Mouse (Mus musculus): Measurements from ENCODE around the gene Tenm3.
A peak's percentile ranks its signal among the peaks of the same experiment; 100 is the strongest.

The Tenm3 gene

DNA sequence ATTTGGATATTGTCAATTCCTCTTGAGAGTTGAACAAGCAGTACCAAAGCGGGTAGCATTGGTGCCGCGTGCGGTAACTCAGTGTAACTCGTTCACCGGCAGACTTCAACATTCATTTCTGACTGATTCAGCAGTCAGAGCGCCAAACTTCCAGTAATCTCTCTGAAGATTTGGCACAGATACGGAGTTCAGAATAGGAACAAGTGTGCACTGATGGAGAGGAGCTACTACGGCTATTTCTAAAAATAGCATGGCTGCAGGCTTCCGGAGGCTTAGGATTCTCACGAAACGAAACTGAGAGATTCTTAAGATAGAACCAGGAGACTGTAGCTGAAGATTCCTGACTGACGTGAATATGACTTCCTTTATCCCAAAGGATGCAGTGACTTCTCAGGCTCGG is 332.6 kb downstream of the Tenm3 start:
- DNase-seq = peak; percentile 4

DNA sequence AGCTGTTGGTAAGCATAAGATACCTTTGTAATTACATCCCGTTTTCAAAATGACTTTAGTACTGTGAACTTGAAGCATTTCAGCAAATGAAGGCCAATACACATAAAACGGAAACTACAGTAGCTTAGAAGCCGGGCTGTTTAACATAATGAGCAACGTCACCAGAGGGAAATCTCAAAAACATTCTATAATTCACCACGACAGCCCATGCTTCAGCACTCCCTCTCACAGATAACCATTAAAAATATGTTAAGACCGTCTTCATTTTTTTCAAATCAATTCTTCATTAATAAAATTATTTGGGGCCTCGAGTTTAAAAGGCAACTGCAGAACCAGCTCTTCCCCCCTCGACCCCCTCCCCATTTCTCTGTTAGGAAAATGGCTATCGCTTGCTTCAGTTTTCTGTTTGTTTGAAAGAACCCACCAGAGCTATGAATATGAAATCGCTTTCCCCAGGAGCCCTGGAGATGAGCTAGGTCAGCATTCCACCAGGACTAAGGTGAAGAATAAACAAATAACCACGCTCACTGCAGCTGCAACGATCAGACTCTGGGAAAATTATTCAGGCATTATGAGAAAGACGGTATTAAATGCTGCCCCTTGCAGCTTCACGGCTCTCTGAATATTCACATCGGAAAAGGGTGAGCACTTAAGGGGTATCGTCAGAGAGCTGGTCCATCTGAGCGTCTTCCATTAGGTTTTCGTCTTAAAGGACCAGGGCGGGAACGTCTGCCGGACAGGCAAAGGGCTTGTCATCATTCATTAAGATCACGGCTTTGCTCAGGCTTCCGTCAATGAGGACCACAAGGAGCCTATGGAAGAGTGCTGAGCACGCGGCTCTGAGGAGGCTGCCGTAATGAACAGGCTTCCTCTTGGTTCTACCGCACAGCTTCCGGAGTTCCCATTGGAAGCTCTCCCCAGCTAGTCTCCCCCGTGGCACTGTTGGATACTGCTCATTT is 334.8 kb downstream of the Tenm3 start:
- no peak for DNase-seq

DNA sequence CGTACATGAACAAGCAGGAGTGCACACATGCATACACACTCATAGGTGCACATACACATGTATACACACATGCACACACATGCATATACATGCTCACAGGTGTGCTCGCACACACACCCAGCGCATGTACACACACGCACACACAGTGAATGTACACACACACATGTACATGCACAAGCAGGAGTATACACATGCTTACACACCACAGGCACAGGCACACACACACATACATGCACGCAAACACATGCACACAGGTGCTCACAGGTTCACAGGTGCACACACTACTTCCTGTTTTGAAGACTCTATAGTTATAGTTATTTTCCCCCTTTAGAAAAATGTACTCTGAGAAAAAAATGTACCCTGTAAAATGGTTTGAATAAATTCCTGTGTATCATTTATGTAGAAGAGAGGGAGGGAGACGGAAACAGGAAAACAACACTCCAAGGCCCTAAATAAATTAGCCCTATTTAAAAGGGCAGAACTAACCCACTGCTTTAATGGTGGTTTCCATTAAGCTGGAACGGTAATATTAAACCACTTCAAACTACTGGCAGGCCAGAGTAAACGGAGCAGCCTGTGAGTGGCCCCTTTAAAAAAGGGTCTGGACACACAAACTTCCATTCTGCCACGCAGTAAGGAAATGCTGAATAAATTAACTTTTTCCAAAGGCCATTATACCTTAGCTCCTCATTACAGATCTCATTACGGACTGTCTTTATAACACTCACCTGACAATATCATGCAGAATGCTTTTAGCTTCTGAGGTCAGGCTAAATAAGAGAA is 335.8 kb downstream of the Tenm3 start:
- DNase-seq = no peak

DNA sequence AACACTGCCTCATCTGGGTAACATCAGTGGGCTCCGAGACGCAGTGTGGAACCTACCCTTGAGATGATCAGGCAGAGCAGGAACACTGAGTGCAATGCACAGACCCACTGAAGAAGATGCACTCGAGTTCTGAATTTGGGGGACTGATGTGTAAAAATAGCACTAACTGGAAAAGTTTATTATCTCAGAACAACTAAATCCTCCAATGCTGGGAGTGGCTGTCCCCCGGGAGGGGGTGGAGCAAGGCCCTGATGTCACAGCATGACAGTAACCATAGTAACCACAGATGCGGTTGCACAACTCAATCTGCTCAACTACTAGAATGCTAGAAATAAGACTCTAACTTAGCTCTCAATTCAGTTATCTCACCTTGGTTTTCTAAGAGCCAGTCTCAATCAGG is 351.3 kb downstream of the Tenm3 start:
- DNase-seq = peak; percentile 7

DNA sequence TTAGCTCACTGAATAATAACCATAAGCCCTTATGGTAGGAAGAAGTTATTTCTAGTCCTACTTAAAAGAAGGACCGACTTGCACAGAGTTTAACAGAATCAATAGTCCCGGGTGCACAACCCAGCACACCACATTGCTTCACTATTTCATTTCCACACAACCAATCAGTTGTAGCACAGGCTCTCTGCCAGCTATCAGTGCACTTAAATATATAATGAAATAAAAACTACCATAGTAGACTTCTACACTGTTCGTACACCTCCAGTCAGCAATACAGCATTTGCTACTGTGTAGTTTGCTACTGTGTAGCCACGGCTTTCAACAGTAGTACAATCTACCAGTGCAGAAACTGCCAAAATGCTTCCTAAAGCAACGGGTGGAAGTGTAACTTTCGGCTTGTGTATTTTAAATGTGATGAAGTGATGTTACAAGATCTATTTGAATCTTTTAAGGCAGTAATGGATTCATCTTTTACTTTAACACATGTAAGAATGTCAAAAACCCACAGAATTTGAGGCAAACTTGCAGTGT is 353.1 kb downstream of the Tenm3 start:
- no peak for DNase-seq

DNA sequence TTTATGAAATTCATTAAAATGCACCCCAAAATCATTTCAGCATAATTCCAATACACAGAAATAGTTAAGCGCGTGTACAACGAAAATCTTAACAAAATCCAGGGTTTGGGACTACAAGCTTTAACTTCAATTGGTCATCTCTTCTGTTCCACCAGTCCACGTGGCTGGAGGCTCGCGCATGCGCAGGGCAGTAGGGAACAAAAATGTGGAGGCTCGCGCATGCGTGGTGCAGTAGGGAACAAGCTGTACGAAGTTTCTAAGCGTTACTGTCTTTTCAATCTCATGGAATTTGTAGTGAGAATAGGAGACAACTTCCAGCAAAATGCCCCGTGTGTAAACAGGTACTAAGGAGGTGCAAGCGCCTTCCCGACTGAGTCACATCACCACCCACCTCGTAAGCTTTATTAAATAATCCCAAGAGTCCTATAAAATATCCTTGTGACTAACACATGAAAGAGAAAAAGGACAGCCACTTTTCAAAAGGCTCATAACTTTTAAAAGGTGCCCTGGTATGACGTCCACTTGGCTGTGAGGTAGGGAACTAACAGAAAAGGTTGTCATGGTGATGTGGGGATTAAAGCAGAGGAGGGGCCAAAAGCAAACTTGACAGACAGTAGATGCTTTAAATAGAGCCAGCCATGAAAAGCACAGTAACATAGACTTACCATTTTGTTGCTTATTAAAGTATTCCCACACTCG is 353.7 kb downstream of the Tenm3 start:
- no peak for DNase-seq

GRCm38 (mm10) chr8:48489417-48489816 is 354.3 kb downstream of the Tenm3 start:
- DNase-seq = no peak

DNA sequence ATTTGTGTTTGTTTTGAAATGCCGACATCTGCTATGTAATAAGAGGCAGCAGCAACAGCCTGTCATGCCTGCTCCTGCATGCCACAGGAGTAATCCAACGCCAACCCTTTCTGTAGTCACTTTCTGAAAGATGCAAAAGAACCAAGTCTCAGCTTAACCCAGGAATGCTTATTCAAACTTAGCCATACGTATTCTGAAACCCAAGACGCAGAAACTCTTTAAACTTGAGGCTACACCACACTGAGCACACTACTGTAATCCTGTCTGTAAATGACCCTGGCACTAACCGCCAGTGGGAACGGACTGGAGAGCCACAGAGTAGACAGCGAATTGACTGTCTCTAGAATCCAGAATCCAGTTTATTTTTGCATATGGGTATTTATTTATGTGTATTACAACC is 354.9 kb downstream of the Tenm3 start:
- DNase-seq = no peak

DNA sequence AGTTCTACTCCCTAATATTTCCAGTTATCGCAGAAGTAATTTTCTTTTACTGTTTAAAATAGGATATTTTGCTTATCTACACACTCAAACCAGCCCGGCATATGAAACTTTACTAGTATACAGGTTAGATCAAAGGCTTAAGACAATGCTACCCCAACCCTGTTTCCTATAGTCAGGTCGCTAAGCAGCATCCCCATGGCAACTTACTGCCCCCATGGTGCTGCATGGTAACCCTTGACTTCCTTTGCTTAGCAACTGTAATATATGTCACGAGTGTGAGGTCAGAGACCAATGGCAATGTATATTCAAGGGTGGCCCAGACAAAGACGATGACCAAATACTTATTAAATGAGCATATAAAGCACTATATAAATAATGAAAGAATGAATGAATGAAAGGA is 359.6 kb downstream of the Tenm3 start:
- DNase-seq = no peak

GRCm38 (mm10) chr8:48481709-48482671 is 361.8 kb downstream of the Tenm3 start:
- no peak for DNase-seq

DNA sequence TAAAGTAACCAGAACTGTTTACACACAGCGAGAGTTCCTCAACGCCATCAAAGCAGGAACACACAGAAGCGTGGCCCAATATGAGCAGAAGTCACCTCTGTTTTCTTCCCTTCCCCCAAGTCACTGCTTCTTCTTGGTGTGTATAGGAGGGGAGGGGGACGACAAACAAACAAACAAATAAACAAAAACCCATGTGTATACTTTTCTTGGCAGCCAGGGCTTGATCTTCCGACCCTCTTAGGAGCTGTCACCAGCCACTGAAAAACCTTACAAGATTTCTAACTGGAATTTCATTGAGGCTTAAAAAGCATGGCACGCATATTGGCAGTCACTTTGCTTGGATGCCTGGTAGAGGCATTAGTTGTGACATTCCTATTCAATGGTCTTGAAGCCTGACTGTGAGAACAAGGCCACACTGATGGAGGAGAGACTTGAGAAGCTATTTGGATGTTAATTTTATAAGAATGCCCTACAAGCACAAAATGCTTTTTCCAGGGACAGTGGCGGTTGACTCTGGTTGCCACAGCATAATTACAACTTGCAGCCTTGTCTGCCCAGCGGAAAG is 366.3 kb downstream of the Tenm3 start:
- DNase-seq = no peak

DNA sequence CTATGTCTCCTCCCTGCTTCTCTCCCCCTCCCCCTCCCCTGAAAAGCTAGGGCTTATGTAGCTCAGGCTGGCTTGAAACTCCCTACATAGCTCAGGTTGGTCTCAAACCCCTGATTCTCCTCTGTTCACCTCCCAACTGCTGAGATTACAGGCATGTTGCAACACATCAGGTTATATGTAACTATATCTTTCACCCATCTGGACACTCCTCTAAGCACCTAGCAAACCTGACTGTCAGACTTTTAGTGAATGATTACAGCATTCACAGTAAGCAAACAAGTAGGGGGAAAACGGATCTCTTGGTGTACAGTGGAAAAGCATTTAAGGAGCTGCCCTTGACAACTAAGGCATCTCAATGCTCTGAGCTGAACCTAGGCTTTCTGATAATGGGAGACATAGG is 366.9 kb downstream of the Tenm3 start:
- no peak for DNase-seq

DNA sequence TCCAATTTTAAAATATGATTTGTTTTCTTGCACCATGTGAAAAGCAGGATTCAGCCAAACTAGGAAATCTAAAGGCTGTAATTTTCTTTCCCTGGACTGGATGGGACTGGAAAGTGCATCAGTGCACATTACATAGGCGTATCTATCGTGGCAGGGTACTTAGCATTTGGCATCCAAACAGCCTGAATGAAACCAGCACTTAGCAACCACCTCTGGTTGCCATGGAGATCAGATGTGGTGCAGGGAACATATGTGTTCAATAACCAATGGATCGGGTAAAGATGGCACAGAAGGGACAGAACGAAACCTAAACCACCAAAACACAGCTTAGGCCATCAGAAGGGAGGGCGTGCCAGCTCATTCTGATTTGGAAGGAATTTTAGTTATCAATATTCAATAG is 376.1 kb downstream of the Tenm3 start:
- no peak for DNase-seq

GRCm38 (mm10) chr8:48458373-48458772 is 385.4 kb downstream of the Tenm3 start:
- DNase-seq = no peak

DNA sequence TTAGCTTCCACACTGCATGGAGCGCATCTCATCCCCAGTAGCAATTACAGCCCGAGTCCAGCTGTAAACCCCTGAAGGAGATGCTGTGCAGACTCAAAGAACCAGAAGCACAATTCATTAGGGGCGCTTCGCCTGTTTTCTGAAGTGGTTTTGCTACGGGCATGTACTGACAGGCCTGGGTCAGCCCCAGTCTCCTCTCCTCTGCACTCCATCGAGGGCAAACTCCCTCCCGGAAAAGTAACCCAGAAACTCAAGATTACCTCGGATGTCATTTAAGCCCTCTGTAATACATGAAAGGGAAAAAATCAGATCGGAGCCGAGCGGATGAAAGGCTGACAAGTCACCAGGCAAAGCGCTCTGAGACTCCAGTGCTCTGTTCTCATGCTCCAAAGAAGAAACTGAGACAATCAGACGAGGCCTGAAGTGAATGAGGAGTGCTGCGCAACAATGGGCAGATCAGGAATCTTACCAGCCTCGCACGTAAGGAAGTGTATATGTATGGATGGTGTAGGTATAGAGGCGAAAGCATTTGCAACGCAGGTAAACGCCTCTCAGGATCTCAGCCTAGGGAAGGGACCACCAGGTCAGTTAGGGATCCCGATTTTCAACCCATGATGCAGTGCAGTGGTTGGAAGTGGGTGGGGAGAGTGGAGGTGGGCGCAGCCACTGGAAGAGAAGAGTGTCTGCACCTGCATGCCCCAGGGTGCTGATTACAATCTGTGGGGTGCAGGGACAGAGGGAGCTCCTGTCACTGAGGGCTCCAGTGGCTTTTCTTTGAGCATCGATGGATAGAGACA is 387.2 kb downstream of the Tenm3 start:
- DNase-seq = no peak

DNA sequence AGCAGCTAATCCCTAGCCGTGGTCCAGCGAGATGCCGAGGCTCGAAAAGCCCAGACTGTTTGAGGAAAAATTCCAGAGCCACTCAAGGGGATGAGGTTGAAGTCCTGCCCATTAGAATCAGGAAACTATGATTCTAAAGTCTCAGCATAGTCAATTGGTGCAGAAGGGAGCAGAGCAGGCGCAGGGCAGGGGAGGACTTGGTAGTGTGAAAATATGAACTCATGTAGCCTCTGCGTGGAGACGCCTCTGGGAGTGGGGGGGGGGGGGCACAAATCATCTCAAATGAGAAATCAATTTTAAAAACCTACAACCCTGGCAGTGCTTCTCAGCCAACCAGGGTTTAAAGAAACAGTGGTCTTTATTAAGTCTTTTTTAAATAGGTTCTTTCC is 392.5 kb downstream of the Tenm3 start:
- DNase-seq = no peak

DNA sequence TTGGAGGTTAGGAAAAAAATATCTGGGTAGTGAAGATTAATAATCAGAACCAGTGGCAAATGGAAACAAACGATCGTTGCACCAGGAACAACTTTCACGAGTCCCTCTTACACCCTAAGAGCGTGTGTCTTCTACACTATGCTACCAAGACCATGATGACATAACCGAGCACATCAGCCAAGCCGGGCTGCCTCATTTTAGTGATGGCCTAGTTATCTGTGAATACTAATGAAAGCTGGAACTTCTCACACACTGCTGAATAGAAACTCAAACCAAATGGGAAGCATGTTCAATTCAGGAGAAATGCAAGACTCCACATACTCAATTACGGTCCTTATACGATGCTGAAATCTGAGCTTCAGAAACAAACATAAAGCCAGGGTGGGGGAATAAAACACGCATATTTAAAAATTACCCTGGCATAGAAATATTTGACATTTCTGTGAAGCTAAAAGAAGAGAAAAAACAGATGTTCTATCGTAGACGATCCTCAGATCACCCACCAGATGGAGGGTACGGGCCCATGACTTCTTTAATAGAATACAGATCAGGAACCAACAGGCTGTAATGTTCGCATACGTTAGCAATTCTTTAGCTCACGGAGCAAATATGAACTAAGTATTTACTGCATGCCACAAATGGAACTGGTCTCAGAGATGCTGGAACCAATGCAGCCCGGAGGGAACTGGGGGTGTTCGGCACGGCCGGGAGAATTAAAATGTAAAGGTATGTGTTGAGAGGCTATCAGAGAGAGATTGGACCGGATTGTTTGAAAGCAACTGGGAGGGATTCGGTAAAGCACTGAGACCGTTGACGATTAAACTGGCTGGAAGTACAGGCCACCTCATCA is 393.1 kb downstream of the Tenm3 start:
- DNase-seq = peak; percentile 15

DNA sequence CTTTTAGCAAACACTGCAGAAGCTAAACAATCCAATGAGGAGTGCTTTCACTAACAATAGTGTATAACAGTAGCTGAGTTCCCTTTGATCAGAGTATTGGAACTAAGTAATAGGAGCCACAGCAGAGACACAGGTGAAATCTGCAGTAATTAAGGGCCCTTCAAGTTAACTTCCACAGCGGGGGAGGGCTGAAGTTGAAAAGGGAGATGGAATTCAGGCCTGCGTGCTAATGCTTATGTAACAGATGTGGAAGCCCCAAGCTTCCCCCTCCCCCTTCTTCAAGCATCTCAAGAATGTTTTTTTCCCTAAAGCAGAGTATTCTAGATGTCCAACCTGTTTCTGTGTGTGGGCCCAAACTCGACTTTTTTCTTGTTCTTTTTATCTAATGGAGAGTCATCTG is 394.1 kb downstream of the Tenm3 start:
- DNase-seq = no peak

GRCm38 (mm10) chr8:48445690-48446089 is 398.1 kb downstream of the Tenm3 start:
- no peak for DNase-seq

DNA sequence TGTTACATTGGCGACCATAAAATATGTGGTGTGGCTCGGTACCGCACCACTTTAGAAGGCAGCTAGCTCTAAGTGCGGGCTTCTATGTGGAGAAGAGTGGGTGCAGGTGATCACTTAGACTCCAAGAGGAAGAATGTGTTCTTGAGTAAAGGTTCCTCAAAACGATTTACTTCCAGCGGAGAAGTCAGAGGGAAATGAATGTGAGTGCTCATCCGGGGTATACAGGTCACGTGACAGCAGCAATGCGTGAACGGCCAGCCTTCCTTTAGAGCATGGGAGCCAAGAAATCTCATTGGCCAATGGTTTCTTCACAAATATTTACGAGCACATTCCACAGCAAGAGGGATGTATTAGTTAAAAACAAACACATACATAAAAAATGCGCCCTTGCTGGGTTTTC is 404.3 kb downstream of the Tenm3 start:
- DNase-seq = no peak
